Mouse (Mus musculus) Patski (cell line): ENCODE results near the gene Atp5f1. TPM values are rescaled to one million over a fixed set of nuclear protein-coding genes. Genes with fewer than 3 reads are reported as not detected.
A peak's percentile ranks its signal among the peaks of the same experiment; 100 is the strongest.
"Not testable (repeated sequence)": the region's sequence is repeated elsewhere in the genome, so short reads cannot be mapped to it uniquely, and the experiment has no call there.

Experiments
- ATAC-seq: fragments of 100-300 bp; one replicate; pipeline ENCODE4 v1.8.0; 2021
- CTCF ChIA-PET: fragments of 350-600 bp; sonication (Branson Sonifier 250); formaldehyde crosslinking; loops from one replicate; lab custom pipeline; 2022; ENCODE audit warnings: inconsistent platforms; lab: Charles Lee
- POLR2A ChIA-PET: fragments of 350-600 bp; sonication (Branson Sonifier 250); formaldehyde crosslinking; loops from one replicate; lab custom pipeline; 2022; ENCODE audit warnings: antibody characterized with exemption, inconsistent platforms; lab: Charles Lee
- DNase-seq: peaks from one replicate; pipeline ENCODE4 v3.0.0-alpha.2; 2011; ENCODE audit warnings: low read depth, low spot score
- H3K27me3 ChIP-seq: fragments of 371-371 bp; one replicate; pipeline ENCODE4 v1.5.1; 2021
- CTCF ChIP-seq: fragments of 100-300 bp; IDR thresholded peaks from one replicate; pipeline ENCODE4 v1.5.1; 2021
- in situ Hi-C: fragments of 300-500 bp; cut with MboI; formaldehyde crosslinking; loops from 3 replicates; pipeline ENCODE4 v1.11.1; 2018; ENCODE audit warnings: low pct_unique_long_range_greater_than_20kb, mixed read lengths
- polyA plus RNA-seq: library from polyadenylated mRNA; unstranded; gene quantifications from one replicate; pipeline ENCODE4 v1.2.3, GENCODE M21; 2021

Atp5f1 gene
- polyA plus RNA-seq, 1 experiment from 2014 or later = 723 TPM

- H3K27me3 ChIP-seq = peaks cover 2% of the 10 kb centered on the region
- no peak for TF ChIP-seq CTCF
- POLR2A ChIA-PET = no interaction called here
- no peak for ATAC-seq
- in situ Hi-C loops = no loop called here
- no peak for DNase-seq
- CTCF ChIA-PET = interaction anchor here (1.0 to 2.1 kb wide), 4 partner anchors 10 to 244 kb away, joined by 3 to 8 read pairs (median 4); no protein-coding TSS in a partner anchor
Measured at GRCm38 (mm10) chr3:105918355-105918745, 41.5 kb downstream of the Atp5f1 start.

GRCm38 (mm10) chr3:105917656-105918354 is 42.1 kb downstream of the Atp5f1 start:
- ChIA-PET CTCF (interaction anchor here (1.0 to 2.1 kb wide), 4 partner anchors 10 to 243 kb away, joined by 3 to 8 read pairs (median 4); no protein-coding TSS in a partner anchor), POLR2A (no interaction called here)
- ATAC-seq = peak; percentile 27
- no peak for TF ChIP-seq CTCF
- peaks cover 5% of the 10 kb centered on the region for H3K27me3 ChIP-seq
- in situ Hi-C loops = no loop called here
- DNase-seq = no peak

GRCm38 (mm10) chr3:105916455-105916854 is 43.4 kb downstream of the Atp5f1 start:
- POLR2A ChIA-PET, DNase-seq, in situ Hi-C loops, H3K27me3 ChIP-seq, ATAC-seq: not testable (repeated sequence)
- CTCF ChIA-PET = interaction anchor here (0.7 kb wide), 1 partner anchor 20 kb away, joined by 5 read pairs; no protein-coding TSS in a partner anchor

- peaks cover 10% of the 10 kb centered on the region for H3K27me3 ChIP-seq
- ATAC-seq (peak; percentile 48), DNase-seq (no peak)
- in situ Hi-C loops = no loop called here
- ChIA-PET CTCF (interaction anchor here (1.3 to 1.6 kb wide), 2 partner anchors 13 to 20 kb away, joined by 3 read pairs; no protein-coding TSS in a partner anchor), POLR2A (no interaction called here)
- TF ChIP-seq CTCF = no peak
Measured at GRCm38 (mm10) chr3:105915281-105915680, 44.6 kb downstream of the Atp5f1 start.

- peaks cover 10% of the 10 kb centered on the region for H3K27me3 ChIP-seq
- ATAC-seq = no peak
- no peak for TF ChIP-seq CTCF
- no peak for DNase-seq
- POLR2A ChIA-PET = no interaction called here
- in situ Hi-C loops = no loop called here
- CTCF ChIA-PET = interaction anchor here (1.0 to 1.7 kb wide), 4 partner anchors 10 to 239 kb away, joined by 3 to 7 read pairs (median 6); no protein-coding TSS in a partner anchor
Measured at GRCm38 (mm10) chr3:105913839-105914681, 45.8 kb downstream of the Atp5f1 start.

- in situ Hi-C loops = no loop called here
- ChIA-PET CTCF (interaction anchor here (1.5 kb wide), 1 partner anchor 16 kb away, joined by 7 read pairs; no protein-coding TSS in a partner anchor), POLR2A (no interaction called here)
- TF ChIP-seq CTCF = no peak
- no peak for DNase-seq
- ATAC-seq = no peak
- peaks cover 14% of the 10 kb centered on the region for H3K27me3 ChIP-seq
Measured at GRCm38 (mm10) chr3:105912097-105912880, 47.6 kb downstream of the Atp5f1 start.

GRCm38 (mm10) chr3:105910519-105911190 is 49.2 kb downstream of the Atp5f1 start:
- H3K27me3 ChIP-seq = peaks cover 20% of the 10 kb centered on the region
- ATAC-seq = no peak
- TF ChIP-seq CTCF = no peak
- in situ Hi-C loops = no loop called here
- no peak for DNase-seq
- ChIA-PET CTCF (interaction anchor here (0.7 to 1.4 kb wide), 3 partner anchors 10 to 21 kb away, joined by 3 to 5 read pairs (median 3); no protein-coding TSS in a partner anchor), POLR2A (no interaction called here)

- no peak for TF ChIP-seq CTCF
- in situ Hi-C loops = no loop called here
- ATAC-seq (no peak), DNase-seq (no peak)
- CTCF ChIA-PET = no interaction called here
- peaks cover 32% of the 10 kb centered on the region for H3K27me3 ChIP-seq
- POLR2A ChIA-PET = interaction anchor here (0.6 kb wide), 1 partner anchor 643 kb away, joined by 3 read pairs; no protein-coding TSS in a partner anchor
Measured at GRCm38 (mm10) chr3:105908976-105909375, 50.9 kb downstream of the Atp5f1 start.

GRCm38 (mm10) chr3:105907956-105908655 is 51.8 kb downstream of the Atp5f1 start:
- no peak for TF ChIP-seq CTCF
- POLR2A ChIA-PET = interaction anchor here (0.6 kb wide), 1 partner anchor 756 kb away, joined by 3 read pairs; no protein-coding TSS in a partner anchor
- peaks cover 27% of the 10 kb centered on the region for H3K27me3 ChIP-seq
- no peak for DNase-seq
- CTCF ChIA-PET = no interaction called here
- in situ Hi-C loops = no loop called here
- no peak for ATAC-seq
